Mouse (Mus musculus): Measurements from ENCODE around the gene Chst4. TPM values are rescaled to one million over a fixed set of nuclear protein-coding genes. Genes with fewer than 3 reads are reported as not detected.

Gene Chst4
- not detected in 2 replicates for polyA plus RNA-seq (2015; fragmentation: Nextera tagmentation; extraction: Ambion mirVana)

- 94% methylated on average over 5 of the region's 5 CpGs for WGBS
- H3K9ac ChIP-seq (replicated peaks), result no peak within 1 kb of the TSS
These were observed at the start of gene Chst4 for GRCm38 (mm10) chr8:110039659-110040058. TSS of gene Chst4 (minus strand) at chr8:110039740.

GRCm38 (mm10) chr8:110082416-110083105, 43.0 kb upstream of the Chst4 start:
- Histone ChIP-seq H3K9me3 (no peaks in the 10 kb centered on the region), H3K36me3 (peaks cover 49% of the 10 kb centered on the region), H3K4me3 (no peak overlapping the region), H3K4me2 (replicated peaks) (no peak overlapping the region), H3K27me3 (no peaks in the 10 kb centered on the region), H3K9ac (replicated peaks) (no peak overlapping the region), H3K4me1 (peaks cover 19% of the 10 kb centered on the region), H3K27ac (replicated peaks) (no peak overlapping the region)
- no peak for ATAC-seq (replicated peaks)
- WGBS, result 79% methylated on average over 11 of the region's 11 CpGs

More at GRCm38 (mm10) chr8:110039659-110040058, at the start of gene Chst4:
- H3K27me3 ChIP-seq, result no peaks in the 10 kb centered on the region
- H3K9me3 ChIP-seq, result no peaks in the 10 kb centered on the region
- ATAC-seq (replicated peaks), result no peak
- no peak within 1 kb of the TSS for H3K27ac ChIP-seq (replicated peaks)
- H3K4me1 ChIP-seq, result peaks cover 6% of the 10 kb centered on the region
- no peak within 1 kb of the TSS for H3K4me3 ChIP-seq
- no peaks in the 10 kb centered on the region for H3K36me3 ChIP-seq
- no peak within 1 kb of the TSS for H3K4me2 ChIP-seq (replicated peaks)

GRCm38 (mm10) chr8:110079282-110080221, 40.0 kb upstream of the Chst4 start, which contains the start of gene Zfp612:
TSS of gene Zfp612 (plus strand) at chr8:110079746.
- Histone ChIP-seq H3K4me2 (replicated peaks) (peak within 1 kb of the TSS; percentile 72), H3K4me3 (peak within 1 kb of the TSS; percentile 62), H3K36me3 (peaks cover 20% of the 10 kb centered on the region; the same call in 1 of the 2 replicates), H3K27me3 (no peaks in the 10 kb centered on the region), H3K9ac (replicated peaks) (peak within 1 kb of the TSS; percentile 72), H3K27ac (replicated peaks) (no peak within 1 kb of the TSS), H3K9me3 (no peaks in the 10 kb centered on the region), H3K4me1 (peaks cover 19% of the 10 kb centered on the region)
- 6% methylated on average over 54 of the region's 54 CpGs for WGBS
- peak; percentile 93 for ATAC-seq (replicated peaks)

- peaks cover 3% of the 10 kb centered on the region; the same call in 1 of the 2 replicates for H3K4me1 ChIP-seq
- no peak overlapping the region for H3K4me3 ChIP-seq
- no peaks in the 10 kb centered on the region for H3K9me3 ChIP-seq
- H3K9ac ChIP-seq (replicated peaks), result no peak overlapping the region
- no peak overlapping the region for H3K4me2 ChIP-seq (replicated peaks)
- H3K36me3 ChIP-seq, result no peaks in the 10 kb centered on the region
- H3K27ac ChIP-seq (replicated peaks), result no peak overlapping the region
- WGBS, result 74% methylated on average over 8 of the region's 8 CpGs
- H3K27me3 ChIP-seq, result no peaks in the 10 kb centered on the region; the same call in 1 of the 2 replicates
- ATAC-seq (replicated peaks), result no peak
These were observed 35.0 kb upstream of the Chst4 start for GRCm38 (mm10) chr8:110074496-110074895.

- Histone ChIP-seq H3K27ac (replicated peaks) (no peak overlapping the region), H3K36me3 (no peaks in the 10 kb centered on the region), H3K9me3 (no peaks in the 10 kb centered on the region), H3K4me3 (no peak overlapping the region), H3K4me1 (no peaks in the 10 kb centered on the region), H3K4me2 (replicated peaks) (no peak overlapping the region), H3K27me3 (no peaks in the 10 kb centered on the region; the same call in 1 of the 2 replicates), H3K9ac (replicated peaks) (no peak overlapping the region)
- no peak for ATAC-seq (replicated peaks)
- WGBS, result 14% methylated on average over 9 of the region's 9 CpGs
These were observed 32.1 kb upstream of the Chst4 start for GRCm38 (mm10) chr8:110071600-110071999.

- Histone ChIP-seq H3K9ac (replicated peaks) (no peak overlapping the region), H3K4me2 (replicated peaks) (no peak overlapping the region), H3K27ac (replicated peaks) (no peak overlapping the region), H3K4me3 (no peak overlapping the region), H3K4me1 (no peaks in the 10 kb centered on the region), H3K27me3 (no peaks in the 10 kb centered on the region; the same call in 1 of the 2 replicates), H3K9me3 (no peaks in the 10 kb centered on the region), H3K36me3 (no peaks in the 10 kb centered on the region)
- WGBS, result 84% methylated on average over 4 of the region's 4 CpGs
- no peak for ATAC-seq (replicated peaks)
These were observed 30.2 kb upstream of the Chst4 start for GRCm38 (mm10) chr8:110069706-110070105.

- H3K4me1 ChIP-seq, result no peaks in the 10 kb centered on the region
- no peaks in the 10 kb centered on the region for H3K36me3 ChIP-seq
- 87% methylated on average over 4 of the region's 4 CpGs for WGBS
- no peaks in the 10 kb centered on the region for H3K9me3 ChIP-seq
- H3K27me3 ChIP-seq, result no peaks in the 10 kb centered on the region; the same call in 1 of the 2 replicates
- H3K4me3 ChIP-seq, result no peak overlapping the region
- no peak overlapping the region for H3K27ac ChIP-seq (replicated peaks)
- no peak for ATAC-seq (replicated peaks)
- no peak overlapping the region for H3K4me2 ChIP-seq (replicated peaks)
- no peak overlapping the region for H3K9ac ChIP-seq (replicated peaks)
These were observed 26.1 kb upstream of the Chst4 start for GRCm38 (mm10) chr8:110065676-110066075.

GRCm38 (mm10) chr8:110064606-110065365, 25.2 kb upstream of the Chst4 start:
- H3K9ac ChIP-seq (replicated peaks), result no peak overlapping the region
- H3K4me3 ChIP-seq, result no peak overlapping the region
- no peaks in the 10 kb centered on the region for H3K9me3 ChIP-seq
- no peaks in the 10 kb centered on the region for H3K27me3 ChIP-seq
- no peak for ATAC-seq (replicated peaks)
- no peak overlapping the region for H3K4me2 ChIP-seq (replicated peaks)
- H3K4me1 ChIP-seq, result no peaks in the 10 kb centered on the region
- no peak overlapping the region for H3K27ac ChIP-seq (replicated peaks)
- H3K36me3 ChIP-seq, result no peaks in the 10 kb centered on the region
- WGBS, result 89% methylated on average over 18 of the region's 18 CpGs

GRCm38 (mm10) chr8:110064161-110064560, 24.6 kb upstream of the Chst4 start:
- H3K9me3 ChIP-seq, result no peaks in the 10 kb centered on the region
- H3K4me3 ChIP-seq, result no peak overlapping the region
- no peak for ATAC-seq (replicated peaks)
- WGBS, result 79% methylated on average over 9 of the region's 9 CpGs
- H3K4me1 ChIP-seq, result no peaks in the 10 kb centered on the region
- no peaks in the 10 kb centered on the region for H3K27me3 ChIP-seq
- no peak overlapping the region for H3K9ac ChIP-seq (replicated peaks)
- no peaks in the 10 kb centered on the region for H3K36me3 ChIP-seq
- H3K4me2 ChIP-seq (replicated peaks), result no peak overlapping the region
- H3K27ac ChIP-seq (replicated peaks), result no peak overlapping the region

GRCm38 (mm10) chr8:110058207-110058606, 18.7 kb upstream of the Chst4 start:
- Histone ChIP-seq H3K4me1 (no peaks in the 10 kb centered on the region), H3K27ac (replicated peaks) (no peak overlapping the region), H3K9ac (replicated peaks) (no peak overlapping the region), H3K4me2 (replicated peaks) (no peak overlapping the region), H3K9me3 (no peaks in the 10 kb centered on the region), H3K36me3 (no peaks in the 10 kb centered on the region), H3K27me3 (no peaks in the 10 kb centered on the region), H3K4me3 (no peak overlapping the region)
- ATAC-seq (replicated peaks), result no peak
- WGBS, result 78% methylated on average over 8 of the region's 8 CpGs

GRCm38 (mm10) chr8:110051208-110051607, 11.7 kb upstream of the Chst4 start:
- 81% methylated on average over 6 of the region's 6 CpGs for WGBS
- no peaks in the 10 kb centered on the region for H3K36me3 ChIP-seq
- H3K4me3 ChIP-seq, result no peak overlapping the region
- H3K4me2 ChIP-seq (replicated peaks), result no peak overlapping the region
- H3K27me3 ChIP-seq, result no peaks in the 10 kb centered on the region
- no peak overlapping the region for H3K27ac ChIP-seq (replicated peaks)
- H3K4me1 ChIP-seq, result no peaks in the 10 kb centered on the region
- no peaks in the 10 kb centered on the region for H3K9me3 ChIP-seq
- ATAC-seq (replicated peaks), result no peak
- H3K9ac ChIP-seq (replicated peaks), result no peak overlapping the region

Measured in forebrain, embryonic 15.5 days (tissue).